Mouse (Mus musculus): ENCODE measurements at regions not wholly inside any gene's neighbourhood (a gene's known extent, or its start where the extent isn't known, plus 50 kb on each side); places are given as distances from the start of the nearest gene placed in this dataset.
"Not testable (repeated sequence)": the region's sequence is repeated elsewhere in the genome, so short reads cannot be mapped to it uniquely, and the experiment has no call there.

DNA sequence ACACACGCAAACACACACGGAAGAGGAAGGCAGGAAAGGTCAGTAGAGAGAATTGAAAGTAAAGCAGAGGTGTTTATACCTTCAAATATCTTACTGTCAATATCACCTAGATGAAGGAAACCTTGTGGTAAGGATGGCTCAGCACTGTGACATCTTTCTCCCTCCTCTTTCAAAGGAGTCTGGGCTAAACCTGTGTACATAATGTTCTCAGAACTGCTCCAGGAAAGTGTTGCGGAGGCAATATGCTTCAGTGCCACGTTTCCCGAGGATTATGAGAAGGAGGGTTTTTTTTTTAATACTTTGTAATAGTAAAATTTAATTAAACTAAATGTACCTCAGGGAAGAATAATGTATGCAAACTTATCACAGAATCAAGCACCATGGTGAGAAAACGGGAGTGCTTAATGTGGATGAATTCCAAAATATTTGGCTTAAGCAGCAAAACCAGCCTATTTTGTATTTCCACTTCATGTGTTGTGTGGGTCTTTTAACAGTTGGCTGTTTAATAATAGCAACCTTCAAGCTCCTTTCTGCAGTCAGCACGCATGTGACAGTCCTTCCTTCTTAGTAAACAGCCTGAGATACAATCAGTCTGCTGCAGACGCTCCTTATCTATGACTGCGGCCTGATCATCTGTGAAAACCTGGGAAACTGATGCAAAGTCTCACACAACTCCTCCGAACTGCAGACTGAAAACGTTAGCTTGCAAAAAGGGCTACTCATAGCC is 138.5 kb downstream of the Serpinb8 start:
- Histone ChIP-seq H3K36me3 (replicated peaks) (no peaks in the 10 kb centered on the region), H3K9me3 (replicated peaks) (peaks cover 7% of the 10 kb centered on the region), H3K4me3 (ENCODE audit: low read depth, low read length) (no peak overlapping the region), H3K4me1 (ENCODE audit: insufficient read depth, low read depth, low read length) (no peaks in the 10 kb centered on the region), H3K27me3 (ENCODE audit: insufficient read depth, low read length) (no peaks in the 10 kb centered on the region)
- ATAC-seq (ENCODE audit: extremely low read depth, insufficient number of reproducible peaks, low FRiP score, poor library complexity, severe bottlenecking) (peak; percentile 55), DNase-seq (ENCODE audit: low spot score) (no peak)
- TF ChIP-seq TAL1 (conservative IDR thresholded peaks at IDR 0.05; ENCODE audit: low read depth, low read length) (no peak), GATA1 (IDR thresholded peaks at IDR 0.05; ENCODE audit: borderline replicate concordance, low read length) (no peak), GATA2 (IDR thresholded peaks at IDR 0.05; ENCODE audit: borderline replicate concordance, low read depth, low read length) (no peak), POLR2AphosphoS5 (IDR thresholded peaks at IDR 0.05; ENCODE audit: insufficient replicate concordance, low read depth, low read length) (no peak), CTCF (IDR thresholded peaks at IDR 0.05; ENCODE audit: low read depth, low read length) (no peak)

DNA sequence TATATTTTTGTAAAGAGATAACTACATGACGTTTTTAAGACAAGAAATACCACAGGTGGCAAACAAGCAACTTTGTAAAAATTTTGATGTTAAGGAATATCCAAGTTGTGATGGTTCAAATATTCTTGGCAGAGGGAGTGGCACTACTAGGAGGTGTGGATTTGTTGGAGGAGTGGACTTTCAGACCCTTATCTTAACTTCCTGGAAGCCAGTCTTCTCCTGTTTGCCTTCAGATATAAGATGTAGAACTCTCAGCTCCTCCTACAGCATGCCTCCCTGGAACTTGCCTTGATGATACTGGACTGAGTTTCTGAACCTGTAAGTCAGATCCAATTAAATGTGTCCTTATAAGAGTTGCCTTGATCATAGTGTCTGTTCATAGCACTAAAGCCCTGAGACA is 175.5 kb downstream of the Serpinb8 start:
- ATAC-seq (ENCODE audit: extremely low read depth, insufficient number of reproducible peaks, low FRiP score, poor library complexity, severe bottlenecking) (no peak), DNase-seq (ENCODE audit: low spot score) (no peak)
- H3K4me1 ChIP-seq (ENCODE audit: insufficient read depth, low read depth, low read length): no peaks in the 10 kb centered on the region
- no peaks in the 10 kb centered on the region for H3K36me3 ChIP-seq (replicated peaks)
- H3K27me3 ChIP-seq (ENCODE audit: insufficient read depth, low read length): no peaks in the 10 kb centered on the region
- H3K9me3 ChIP-seq (replicated peaks): 0 out of 2 replicates have a peak, but pooled peaks cover 4% of the 10 kb centered on the region
- no peak for TF ChIP-seq GATA2 (IDR thresholded peaks at IDR 0.05; ENCODE audit: borderline replicate concordance, low read depth, low read length)
- TF ChIP-seq TAL1 (conservative IDR thresholded peaks at IDR 0.05; ENCODE audit: low read depth, low read length): no peak
- no peak for TF ChIP-seq CTCF (IDR thresholded peaks at IDR 0.05; ENCODE audit: low read depth, low read length)
- no peak for TF ChIP-seq GATA1 (IDR thresholded peaks at IDR 0.05; ENCODE audit: borderline replicate concordance, low read length)
- TF ChIP-seq POLR2AphosphoS5 (IDR thresholded peaks at IDR 0.05; ENCODE audit: insufficient replicate concordance, low read depth, low read length): no peak
- H3K4me3 ChIP-seq (ENCODE audit: low read depth, low read length): no peak overlapping the region

DNA sequence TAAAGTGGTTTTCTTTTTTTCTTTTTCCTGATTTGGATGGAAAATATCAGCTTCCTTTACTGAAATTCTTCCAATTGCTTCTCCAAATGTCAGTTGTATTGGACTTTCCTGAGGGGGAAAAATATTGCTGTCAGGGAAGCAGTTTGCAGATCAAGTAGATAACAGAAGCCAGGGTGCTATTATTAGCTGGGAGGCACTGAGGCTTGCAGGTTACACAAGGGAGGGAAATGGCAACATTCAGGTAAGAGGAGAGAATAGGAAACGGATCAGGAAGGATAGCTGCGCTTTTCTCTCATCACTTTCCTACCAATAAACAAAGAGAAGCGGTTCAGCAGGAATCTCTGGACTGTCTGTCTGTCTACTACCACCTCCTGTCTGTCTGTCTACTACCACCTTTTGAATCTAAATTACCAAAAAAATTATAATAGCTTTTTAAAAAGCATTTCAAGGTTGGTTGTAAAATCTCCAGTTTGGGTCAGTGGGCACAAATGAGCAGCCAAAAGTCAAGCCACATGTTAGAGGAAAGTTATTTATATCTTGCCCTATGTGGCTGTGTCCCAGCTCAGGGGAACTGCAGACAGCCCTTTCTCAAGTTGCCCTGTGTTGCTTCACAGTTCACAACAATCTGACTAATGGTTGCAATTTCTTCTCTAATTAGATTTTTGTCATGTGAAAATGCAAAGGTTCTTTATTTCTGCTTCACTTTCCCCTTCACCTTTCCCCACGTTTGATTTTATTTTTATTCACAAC is 177.6 kb downstream of the Serpinb8 start:
- H3K27me3 ChIP-seq (ENCODE audit: insufficient read depth, low read length): no peaks in the 10 kb centered on the region
- ATAC-seq (ENCODE audit: extremely low read depth, insufficient number of reproducible peaks, low FRiP score, poor library complexity, severe bottlenecking) (no peak), DNase-seq (ENCODE audit: low spot score) (no peak)
- 0 out of 2 replicates have a peak, but pooled peaks cover 6% of the 10 kb centered on the region for H3K9me3 ChIP-seq (replicated peaks)
- TF ChIP-seq CTCF (IDR thresholded peaks at IDR 0.05; ENCODE audit: low read depth, low read length) (no peak), TAL1 (conservative IDR thresholded peaks at IDR 0.05; ENCODE audit: low read depth, low read length) (no peak), GATA2 (IDR thresholded peaks at IDR 0.05; ENCODE audit: borderline replicate concordance, low read depth, low read length) (no peak), GATA1 (IDR thresholded peaks at IDR 0.05; ENCODE audit: borderline replicate concordance, low read length) (no peak), POLR2AphosphoS5 (IDR thresholded peaks at IDR 0.05; ENCODE audit: insufficient replicate concordance, low read depth, low read length) (no peak)
- no peaks in the 10 kb centered on the region for H3K36me3 ChIP-seq (replicated peaks)
- H3K4me3 ChIP-seq (ENCODE audit: low read depth, low read length): no peak overlapping the region
- H3K4me1 ChIP-seq (ENCODE audit: insufficient read depth, low read depth, low read length): no peaks in the 10 kb centered on the region

DNA sequence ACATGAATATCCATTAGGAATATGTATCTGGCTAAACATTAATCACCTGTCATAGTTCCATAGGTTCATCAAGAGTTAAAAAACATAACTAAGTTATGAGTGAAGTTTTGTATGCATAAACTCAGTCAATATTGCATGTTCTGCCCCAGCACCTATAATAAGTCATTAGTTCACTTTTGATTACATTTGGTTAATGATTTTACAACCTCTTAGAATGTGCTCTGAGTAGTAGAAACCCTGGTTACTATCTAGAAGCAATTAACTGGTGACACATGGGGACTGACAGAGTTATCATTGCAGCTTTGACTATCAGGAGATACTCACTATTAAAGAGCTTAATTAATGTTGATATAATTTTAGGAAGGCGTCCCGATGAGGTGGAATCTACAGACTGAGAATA is 183.2 kb downstream of the Serpinb8 start:
- H3K36me3 ChIP-seq (replicated peaks): no peaks in the 10 kb centered on the region
- TF ChIP-seq POLR2AphosphoS5 (IDR thresholded peaks at IDR 0.05; ENCODE audit: insufficient replicate concordance, low read depth, low read length): no peak
- no peak for TF ChIP-seq CTCF (IDR thresholded peaks at IDR 0.05; ENCODE audit: low read depth, low read length)
- TF ChIP-seq GATA2 (IDR thresholded peaks at IDR 0.05; ENCODE audit: borderline replicate concordance, low read depth, low read length): no peak
- no peak for TF ChIP-seq TAL1 (conservative IDR thresholded peaks at IDR 0.05; ENCODE audit: low read depth, low read length)
- TF ChIP-seq GATA1 (IDR thresholded peaks at IDR 0.05; ENCODE audit: borderline replicate concordance, low read length): no peak
- H3K9me3 ChIP-seq (replicated peaks): 0 out of 2 replicates have a peak, but pooled peaks cover 3% of the 10 kb centered on the region
- H3K4me1 ChIP-seq (ENCODE audit: insufficient read depth, low read depth, low read length): no peaks in the 10 kb centered on the region
- H3K4me3 ChIP-seq (ENCODE audit: low read depth, low read length): no peak overlapping the region
- DNase-seq (ENCODE audit: low spot score) (no peak), ATAC-seq (ENCODE audit: extremely low read depth, insufficient number of reproducible peaks, low FRiP score, poor library complexity, severe bottlenecking) (no peak)
- H3K27me3 ChIP-seq (ENCODE audit: insufficient read depth, low read length): no peaks in the 10 kb centered on the region

DNA sequence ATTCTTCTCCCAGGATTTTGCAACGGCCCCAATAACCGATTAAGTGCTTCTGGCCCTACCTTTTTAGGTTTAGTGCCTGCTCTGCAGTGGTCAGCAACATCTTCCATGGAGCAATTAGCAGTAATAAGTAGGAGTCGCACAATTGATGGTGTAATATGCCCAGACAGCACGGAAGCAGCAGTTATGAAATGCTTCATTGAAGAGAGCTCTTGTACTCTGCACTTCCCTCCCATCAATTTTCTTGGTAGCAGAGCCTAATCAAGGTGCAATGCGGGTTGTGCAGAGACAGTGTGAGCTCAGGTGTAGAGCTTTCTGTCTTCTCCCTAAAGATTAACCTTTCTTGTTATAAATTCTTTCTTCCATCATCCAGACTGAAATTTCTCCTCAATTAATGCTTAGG is 193.3 kb downstream of the Serpinb8 start:
- H3K4me1 ChIP-seq (ENCODE audit: insufficient read depth, low read depth, low read length): no peaks in the 10 kb centered on the region
- TF ChIP-seq GATA1 (IDR thresholded peaks at IDR 0.05; ENCODE audit: borderline replicate concordance, low read length): no peak
- TF ChIP-seq CTCF (IDR thresholded peaks at IDR 0.05; ENCODE audit: low read depth, low read length): no peak
- no peak for TF ChIP-seq TAL1 (conservative IDR thresholded peaks at IDR 0.05; ENCODE audit: low read depth, low read length)
- TF ChIP-seq POLR2AphosphoS5 (IDR thresholded peaks at IDR 0.05; ENCODE audit: insufficient replicate concordance, low read depth, low read length): no peak
- no peak for TF ChIP-seq GATA2 (IDR thresholded peaks at IDR 0.05; ENCODE audit: borderline replicate concordance, low read depth, low read length)
- H3K9me3 ChIP-seq (replicated peaks): peaks cover 16% of the 10 kb centered on the region
- H3K27me3 ChIP-seq (ENCODE audit: insufficient read depth, low read length): no peaks in the 10 kb centered on the region
- DNase-seq (ENCODE audit: low spot score) (no peak), ATAC-seq (ENCODE audit: extremely low read depth, insufficient number of reproducible peaks, low FRiP score, poor library complexity, severe bottlenecking) (no peak)
- H3K36me3 ChIP-seq (replicated peaks): no peaks in the 10 kb centered on the region
- H3K4me3 ChIP-seq (ENCODE audit: low read depth, low read length): no peak overlapping the region

DNA sequence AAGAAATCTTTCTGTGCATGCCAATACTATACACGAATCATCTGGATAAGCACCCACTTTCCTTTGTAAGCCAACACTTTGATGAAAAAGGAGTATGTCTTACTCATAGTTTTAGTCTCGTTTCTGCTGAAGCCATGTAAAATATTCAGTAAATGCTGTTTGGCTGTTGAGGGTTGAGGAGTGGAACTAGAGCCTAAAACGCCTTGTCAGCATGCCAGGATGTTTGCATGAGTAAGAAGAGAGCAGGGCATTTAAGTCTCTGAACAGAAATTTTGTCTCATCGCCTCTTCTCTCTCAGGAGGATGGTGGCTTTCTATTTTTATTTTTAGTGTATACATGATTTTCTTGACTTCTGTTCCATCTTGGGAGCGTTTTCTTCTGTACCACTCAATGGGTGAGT is 216.0 kb downstream of the Serpinb8 start:
- Histone ChIP-seq H3K27me3 (ENCODE audit: insufficient read depth, low read length) (no peaks in the 10 kb centered on the region), H3K4me1 (ENCODE audit: insufficient read depth, low read depth, low read length) (no peaks in the 10 kb centered on the region), H3K36me3 (replicated peaks) (no peaks in the 10 kb centered on the region), H3K9me3 (replicated peaks) (no peaks in the 10 kb centered on the region), H3K4me3 (ENCODE audit: low read depth, low read length) (no peak overlapping the region)
- TF ChIP-seq GATA1 (IDR thresholded peaks at IDR 0.05; ENCODE audit: borderline replicate concordance, low read length) (no peak), TAL1 (conservative IDR thresholded peaks at IDR 0.05; ENCODE audit: low read depth, low read length) (no peak), GATA2 (IDR thresholded peaks at IDR 0.05; ENCODE audit: borderline replicate concordance, low read depth, low read length) (no peak), CTCF (IDR thresholded peaks at IDR 0.05; ENCODE audit: low read depth, low read length) (no peak), POLR2AphosphoS5 (IDR thresholded peaks at IDR 0.05; ENCODE audit: insufficient replicate concordance, low read depth, low read length) (no peak)
- DNase-seq (ENCODE audit: low spot score) (no peak), ATAC-seq (ENCODE audit: extremely low read depth, insufficient number of reproducible peaks, low FRiP score, poor library complexity, severe bottlenecking) (no peak)

- H3K36me3 ChIP-seq (replicated peaks); H3K4me3 ChIP-seq (ENCODE audit: low read depth, low read length); DNase-seq (ENCODE audit: low spot score); ATAC-seq (ENCODE audit: extremely low read depth, insufficient number of reproducible peaks, low FRiP score, poor library complexity, severe bottlenecking); H3K9me3 ChIP-seq (replicated peaks); H3K4me1 ChIP-seq (ENCODE audit: insufficient read depth, low read depth, low read length); H3K27me3 ChIP-seq (ENCODE audit: insufficient read depth, low read length): not testable (repeated sequence)
These were observed 217.6 kb downstream of the Serpinb8 start for GRCm38 (mm10) chr1:107807367-107807766.
